Mouse (Mus musculus) embryo, embryonic 11.5 days (tissue): ENCODE data around the gene B4galt3.
A peak's percentile ranks its signal among the peaks of the same experiment; 100 is the strongest.

Experiments used
- DNase-seq: peaks from one replicate; pipeline ENCODE4 v3.0.0-alpha.2; 2012; ENCODE audit warnings: low read depth, low spot score

The B4galt3 gene

DNA sequence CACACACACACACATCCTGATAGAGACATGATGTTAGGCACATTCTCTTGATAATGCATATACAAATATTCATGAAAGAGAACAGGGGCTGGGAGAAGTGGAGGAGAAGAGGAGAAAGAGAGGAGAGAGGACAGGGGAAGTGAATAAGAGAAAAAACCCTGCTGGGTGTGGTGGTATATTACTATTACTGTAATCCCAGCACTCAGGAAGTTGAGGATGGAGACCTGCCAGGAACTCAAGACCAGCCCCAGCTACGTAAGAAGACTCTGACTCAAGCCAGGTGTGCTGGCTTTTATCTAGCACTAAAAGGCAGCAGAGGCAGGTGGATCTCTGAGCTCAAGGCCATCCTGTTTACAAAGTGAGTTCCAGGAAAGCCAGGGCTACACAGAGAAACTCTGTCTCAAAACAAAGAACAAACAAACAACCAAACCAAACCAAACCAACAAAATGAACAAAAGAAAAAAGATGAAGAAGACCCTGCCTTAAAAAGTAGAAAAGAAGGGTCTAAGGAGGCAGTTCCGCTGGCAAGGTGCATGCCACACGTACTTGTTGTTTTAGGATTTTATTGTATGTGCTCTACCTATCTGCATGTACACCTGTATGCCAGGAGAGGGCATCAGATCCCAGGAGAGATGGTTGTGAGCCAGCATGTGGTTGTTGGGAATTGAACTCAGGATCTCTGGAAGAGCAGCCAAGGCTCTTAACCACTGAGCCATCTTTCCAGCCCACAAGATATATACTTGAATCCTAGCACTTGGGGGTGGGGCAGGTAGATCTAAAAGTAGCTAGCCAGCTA lies 6.3 kb upstream of the B4galt3 start:
- DNase-seq, result no peak

DNA sequence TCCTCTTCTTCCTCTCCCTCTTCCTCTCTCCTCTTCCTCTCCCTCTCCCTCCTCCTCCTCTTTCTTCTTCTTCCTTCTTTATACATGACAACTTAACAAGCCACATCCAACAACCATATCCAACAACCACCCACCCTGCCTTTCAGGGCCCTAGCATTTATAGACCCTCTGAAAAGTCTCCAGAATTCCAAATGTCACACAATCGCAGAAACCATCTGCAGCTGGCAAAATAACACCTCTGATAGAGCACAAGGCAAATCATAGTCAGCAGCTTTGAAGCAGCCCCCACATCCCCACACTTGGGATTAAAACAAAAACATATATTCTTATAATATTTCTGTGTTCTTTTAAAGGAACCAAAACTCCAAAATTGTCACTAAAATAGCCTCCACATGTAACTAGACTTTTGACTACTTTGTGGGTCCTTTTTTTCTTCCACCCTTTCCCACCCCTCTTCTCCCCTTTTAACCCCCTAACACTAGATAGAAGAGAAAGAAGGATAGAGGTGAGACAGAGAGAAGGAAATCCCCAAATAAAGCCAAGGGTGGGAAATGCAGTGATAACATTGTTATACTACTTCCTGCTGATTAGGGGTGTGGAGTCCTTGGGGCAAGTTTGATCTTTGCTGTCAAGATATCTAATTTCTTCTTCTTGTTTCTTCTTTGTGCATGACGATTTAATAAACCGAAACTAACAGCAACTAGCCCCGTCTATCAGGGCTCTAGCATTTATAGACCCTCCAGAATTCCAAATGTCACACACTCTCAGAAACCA lies 4.0 kb upstream of the B4galt3 start:
- DNase-seq, result no peak

DNA sequence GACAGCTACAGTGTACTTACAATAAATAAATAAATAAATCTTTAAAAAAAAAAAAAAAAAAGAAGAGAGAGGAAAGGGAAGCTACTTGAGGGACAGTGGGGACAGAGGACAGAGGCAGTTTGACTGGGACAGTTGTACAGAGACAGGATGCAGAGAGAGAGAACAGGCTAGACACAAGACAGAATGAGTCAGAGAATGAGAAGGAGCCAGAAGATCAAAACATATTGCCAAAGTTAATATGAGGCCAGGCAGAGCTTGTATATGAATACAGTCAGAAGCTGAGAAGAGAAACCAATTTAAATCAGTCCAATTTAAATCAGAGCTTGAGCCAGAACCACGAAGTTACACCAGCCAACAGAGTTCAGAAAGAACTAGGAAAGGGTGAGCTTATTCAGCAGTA lies 1.8 kb upstream of the B4galt3 start:
- no peak for DNase-seq

DNA sequence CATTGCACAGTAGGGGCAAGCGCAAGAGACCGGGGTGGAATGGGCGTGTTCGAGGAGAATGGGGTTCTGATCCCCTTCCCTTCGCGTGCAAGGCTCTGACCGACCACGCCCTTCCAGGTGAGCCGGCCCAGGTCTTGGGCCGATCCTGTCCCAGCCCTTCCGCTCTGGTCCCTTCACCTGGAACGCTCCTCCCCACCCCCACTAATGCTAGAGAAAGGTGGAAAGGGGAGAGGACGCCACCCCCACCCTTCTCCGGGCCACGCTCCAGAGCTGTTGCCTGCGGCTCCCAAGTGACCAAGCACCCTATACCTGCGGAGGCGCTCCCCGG lies 409 bp downstream of the B4galt3 start:
- DNase-seq, result no peak

DNA sequence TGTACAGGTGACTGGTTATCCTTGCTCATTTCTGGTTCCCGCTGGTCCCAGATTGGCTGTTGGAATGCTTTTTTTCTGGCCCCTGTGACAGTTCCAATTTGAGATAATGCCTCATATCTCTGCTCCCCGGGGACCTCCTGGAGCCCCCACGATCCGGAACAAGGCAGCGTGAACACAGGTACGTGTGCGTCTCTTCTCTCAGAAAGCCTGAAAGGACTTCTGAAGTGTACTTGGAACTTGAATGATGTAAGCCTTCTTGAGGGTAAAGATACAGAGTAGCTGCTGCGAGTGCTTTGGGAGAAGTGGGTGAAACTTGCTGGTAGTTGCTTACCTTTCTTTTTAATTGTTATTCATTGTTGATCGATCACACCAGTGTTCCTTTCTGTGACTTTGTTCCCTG lies 1.1 kb downstream of the B4galt3 start:
- DNase-seq, result no peak

DNA sequence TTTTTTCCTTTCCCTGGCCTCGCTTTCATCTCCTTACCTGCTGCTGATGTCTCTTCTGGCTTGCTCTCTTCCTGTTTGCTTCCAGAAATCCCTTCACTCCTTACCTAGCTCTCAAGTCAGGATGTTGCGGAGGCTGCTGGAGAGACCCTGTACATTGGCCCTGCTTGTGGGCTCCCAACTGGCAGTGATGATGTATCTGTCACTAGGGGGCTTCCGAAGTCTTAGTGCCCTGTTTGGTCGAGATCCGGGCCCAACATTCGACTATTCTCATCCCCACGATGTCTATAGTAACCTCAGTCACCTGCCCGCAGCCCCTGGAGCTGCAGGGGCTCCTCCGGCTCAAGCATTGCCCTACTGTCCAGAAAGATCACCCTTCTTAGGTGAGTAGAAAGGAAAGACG lies 1.5 kb downstream of the B4galt3 start:
- DNase-seq, result no peak

DNA sequence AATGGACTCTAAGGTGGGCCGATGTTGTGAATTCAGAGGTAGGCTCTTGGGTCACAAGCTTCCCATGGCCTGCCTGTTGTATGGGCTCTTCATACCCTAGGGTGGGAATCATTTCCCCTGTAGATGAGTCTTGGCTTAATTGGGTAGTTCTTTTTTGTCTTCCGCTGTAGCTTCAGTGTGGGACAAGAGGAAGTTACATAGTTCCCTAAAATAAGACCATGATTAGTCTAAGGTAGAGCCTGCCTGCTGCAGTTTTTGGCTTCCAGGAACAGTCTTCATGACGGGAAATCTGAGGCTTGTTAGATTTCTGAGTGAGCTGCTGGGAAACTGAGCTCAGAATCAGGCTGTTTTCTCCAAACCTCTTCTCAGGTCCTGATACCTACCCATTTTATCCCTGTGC lies 2.0 kb downstream of the B4galt3 start:
- DNase-seq, result no peak

DNA sequence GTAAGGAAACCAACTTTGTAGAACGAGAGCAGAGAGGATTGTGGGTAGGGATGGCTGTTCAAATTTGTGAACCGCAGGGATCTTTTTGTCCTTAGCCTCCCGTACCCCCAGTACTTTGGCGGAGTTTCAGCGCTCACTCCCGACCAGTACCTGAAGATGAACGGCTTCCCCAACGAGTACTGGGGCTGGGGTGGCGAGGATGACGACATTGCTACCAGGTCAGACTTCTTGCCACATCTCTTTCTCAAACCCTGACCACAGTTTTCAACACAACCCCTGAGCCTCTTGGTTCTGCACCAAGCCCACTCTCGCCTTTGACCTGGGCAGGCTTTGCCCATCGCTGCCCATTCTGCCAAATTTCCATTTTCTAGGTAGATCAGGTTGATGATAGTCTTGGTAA lies 4.0 kb downstream of the B4galt3 start:
- no peak for DNase-seq

DNA sequence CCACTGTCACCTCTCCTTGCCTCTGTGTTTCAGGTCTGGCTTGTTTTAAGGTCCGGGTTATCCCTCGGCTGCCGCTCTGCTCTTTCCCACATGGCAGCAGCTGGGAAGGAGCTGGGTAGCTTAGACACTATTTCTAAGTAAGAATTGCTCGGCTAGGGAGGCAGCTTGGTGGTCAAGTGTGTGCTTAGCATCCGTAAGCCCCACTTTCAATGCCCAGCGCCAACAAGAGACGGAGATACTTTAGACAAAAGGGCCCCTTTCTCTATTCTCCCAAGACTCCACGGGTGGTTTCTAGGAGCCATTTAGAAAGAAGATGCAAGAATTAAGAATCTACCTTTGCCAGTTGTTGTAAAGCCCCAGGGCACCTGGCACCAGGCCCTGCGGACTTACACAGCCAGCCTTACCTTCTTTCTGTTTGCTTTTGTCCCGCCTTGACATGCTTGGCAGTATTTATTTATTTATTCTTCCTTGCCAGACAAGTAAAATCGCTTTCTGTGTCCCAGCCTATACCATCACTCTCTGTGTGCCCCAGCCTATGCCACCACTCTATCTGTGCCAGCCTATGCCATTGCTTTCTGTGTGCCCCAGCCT lies 5.1 kb downstream of the B4galt3 start:
- DNase-seq, result no peak

DNA sequence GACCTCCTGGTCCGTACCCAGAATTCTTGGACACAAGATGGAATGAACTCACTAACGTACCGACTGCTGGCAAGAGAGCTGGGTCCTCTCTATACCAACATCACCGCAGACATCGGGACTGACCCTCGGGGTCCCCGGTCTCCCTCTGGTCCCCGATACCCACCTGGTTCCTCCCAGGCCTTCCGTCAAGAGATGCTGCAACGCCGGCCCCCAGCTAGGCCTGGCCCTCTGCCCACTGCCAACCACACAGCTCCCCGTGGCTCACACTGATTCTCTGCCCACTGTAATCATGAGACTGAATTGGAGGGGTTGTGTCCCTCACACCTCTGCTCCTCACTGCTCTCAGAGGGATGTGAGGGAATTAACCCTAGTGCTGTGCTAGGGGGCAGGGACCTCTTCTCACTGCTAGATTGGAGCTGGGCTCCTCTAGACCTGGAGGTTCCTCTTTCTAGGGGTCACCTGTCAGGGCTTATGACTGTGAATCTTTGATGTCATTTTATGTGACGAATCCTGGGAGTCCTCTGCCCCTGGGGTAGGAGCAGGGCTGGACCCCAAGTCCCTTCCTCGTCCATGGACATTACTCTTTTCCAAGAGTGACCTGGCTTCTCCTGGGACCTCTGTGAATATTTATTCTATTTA lies 6.1 kb downstream of the B4galt3 start:
- no peak for DNase-seq

DNA sequence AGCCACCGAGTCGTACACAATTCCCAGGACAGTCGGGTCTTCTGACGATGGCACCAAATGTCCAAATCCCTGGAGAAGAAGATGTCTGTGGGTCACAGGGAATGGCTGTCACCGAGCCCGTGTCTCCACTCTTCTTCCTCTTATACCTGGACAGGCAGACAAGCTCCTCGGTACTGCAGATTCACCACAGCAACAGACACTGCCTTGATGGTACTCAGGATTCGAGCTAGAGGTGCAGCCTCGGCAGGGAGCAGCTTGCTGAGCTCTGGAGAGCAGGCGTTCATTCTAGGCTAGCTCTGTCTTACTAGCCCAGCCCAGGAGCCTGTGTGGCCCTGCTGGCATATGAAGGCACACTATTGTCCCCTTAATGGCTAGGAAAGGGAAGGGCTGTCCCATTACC lies 7.6 kb downstream of the B4galt3 start:
- no peak for DNase-seq

DNA sequence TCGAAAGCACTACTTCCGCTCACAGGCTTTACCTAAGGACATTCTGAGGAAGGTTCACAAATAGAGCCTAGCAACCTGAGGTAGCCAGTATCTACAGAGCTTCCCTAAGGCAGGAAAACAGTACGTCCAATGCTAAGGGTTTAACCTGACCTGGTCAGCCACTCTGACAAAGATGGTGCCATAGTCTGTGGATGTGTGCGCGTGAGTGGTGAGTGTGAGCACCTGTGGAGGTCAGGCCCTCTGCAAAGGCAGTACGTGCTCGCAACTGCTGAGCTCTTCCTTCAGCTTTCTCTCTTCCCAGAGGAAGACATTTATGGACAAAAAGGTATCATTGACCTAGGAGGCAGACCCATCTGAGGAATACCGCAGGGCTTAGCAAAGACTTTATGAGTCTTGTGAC lies 8.3 kb downstream of the B4galt3 start:
- DNase-seq, result no peak

DNA sequence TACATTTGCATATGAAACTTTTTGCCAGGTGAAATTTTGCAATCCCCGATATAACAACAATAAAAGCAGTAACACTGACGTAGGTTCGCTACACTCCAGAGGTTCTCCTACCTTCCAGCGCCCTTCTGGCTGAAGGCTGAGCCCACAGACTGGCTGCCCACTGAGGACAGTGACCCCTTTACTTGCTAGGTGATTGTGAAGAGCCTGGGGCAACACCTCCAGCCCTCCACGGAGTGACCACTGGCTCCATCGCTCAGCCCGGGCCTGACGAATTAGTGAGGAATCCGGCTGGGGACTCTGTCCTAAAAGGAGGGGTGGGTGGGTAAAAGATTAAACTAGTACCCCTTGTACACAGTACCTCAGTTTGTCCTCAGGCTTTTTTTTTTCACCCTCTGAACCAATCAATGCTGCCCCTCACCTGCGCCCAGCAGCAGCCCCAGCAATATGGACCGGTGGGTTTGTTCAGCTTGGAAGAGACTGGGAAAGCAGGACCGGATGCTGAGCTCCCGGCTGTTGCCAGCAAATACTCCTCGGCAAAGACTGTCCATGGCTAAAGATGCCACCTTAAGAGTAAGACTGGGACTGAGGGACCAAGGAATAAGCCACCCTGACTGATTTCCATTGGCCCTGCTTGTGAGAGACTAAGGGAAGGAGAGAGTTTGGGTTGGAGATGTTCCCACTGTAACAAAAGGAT lies 9.0 kb downstream of the B4galt3 start:
- no peak for DNase-seq

DNA sequence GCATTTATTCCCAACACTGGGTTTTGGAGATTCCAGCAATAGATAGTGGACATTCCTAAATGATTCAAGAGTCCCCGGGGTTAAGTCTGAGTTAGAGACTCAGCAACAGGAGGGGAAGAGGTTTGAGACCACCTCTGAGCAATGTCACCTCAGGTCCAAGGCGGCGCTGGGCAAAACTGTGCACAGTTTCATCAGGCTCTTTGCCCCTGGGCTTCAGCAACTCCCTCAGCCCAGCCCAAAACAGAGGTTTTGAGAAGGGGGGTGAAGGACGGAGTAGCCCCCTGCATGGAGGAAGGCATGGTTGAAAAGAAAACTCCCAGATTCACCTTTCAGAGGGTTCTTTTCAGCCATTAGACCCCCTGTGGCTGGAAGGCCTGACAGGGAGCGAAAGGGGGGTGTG lies 9.6 kb downstream of the B4galt3 start:
- DNase-seq, result no peak

DNA sequence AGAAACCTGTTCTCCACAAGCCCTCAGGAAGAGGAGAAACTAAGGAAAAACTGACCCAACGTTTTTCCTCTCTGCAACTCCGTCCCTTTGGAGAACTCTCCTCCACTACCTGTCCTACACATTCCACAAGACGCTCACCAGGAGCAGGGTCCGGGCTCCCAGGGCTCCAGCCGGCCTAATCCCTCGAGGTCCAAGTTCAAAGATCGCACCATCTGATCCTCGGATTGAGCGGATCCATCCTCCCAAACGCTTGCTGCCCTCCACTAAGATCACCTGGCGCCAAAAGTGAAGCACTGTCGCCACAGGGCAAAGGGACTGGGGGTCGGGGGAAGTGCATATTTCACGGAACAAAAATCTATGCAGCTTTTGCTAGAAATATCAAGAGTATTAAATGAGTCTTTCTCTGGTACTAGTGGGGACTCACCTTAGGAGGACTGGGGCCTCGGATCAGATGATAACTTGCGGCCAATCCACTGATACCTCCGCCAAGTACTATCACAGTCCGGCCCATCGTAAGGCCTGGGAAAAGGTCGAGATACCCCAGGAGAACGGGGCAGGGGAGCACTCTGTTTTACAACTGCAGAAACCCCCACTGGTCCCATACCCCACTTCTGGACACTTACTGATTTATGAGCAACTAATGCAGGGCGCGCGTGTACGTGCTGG lies 10.3 kb downstream of the B4galt3 start:
- DNase-seq, result no peak

DNA sequence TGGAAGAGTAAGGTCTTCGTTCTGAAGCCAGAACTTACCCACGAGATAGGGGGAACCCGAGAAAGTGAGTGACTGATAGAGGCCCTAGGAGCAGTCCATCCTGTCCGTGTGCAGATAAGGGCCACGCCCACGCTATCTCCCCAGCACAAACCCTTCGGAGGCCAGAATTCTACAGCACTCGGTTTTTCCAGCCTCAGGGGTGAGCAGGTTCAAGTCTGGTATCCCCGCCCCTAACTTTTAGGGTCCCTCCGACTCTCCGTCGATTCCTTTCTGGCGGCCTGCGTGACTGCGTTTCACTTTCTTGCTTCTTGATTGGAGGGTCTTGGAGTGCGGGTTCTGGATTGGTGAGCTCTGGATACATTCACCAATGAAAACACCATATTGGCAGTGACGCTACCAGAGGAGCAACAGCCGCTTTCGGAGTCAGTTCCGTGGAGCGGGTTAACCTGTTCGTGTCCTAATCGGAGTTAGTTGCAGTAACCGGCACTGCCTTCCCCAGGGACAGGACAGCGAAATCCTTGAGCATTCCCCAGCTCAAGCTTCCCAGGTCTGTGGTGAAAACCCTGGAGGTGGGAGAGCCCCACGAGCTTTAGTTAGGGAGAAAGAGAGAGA lies 10.9 kb downstream of the B4galt3 start, which contains the start of gene Ppox:
Gene Ppox (minus strand): TSS at position 271 of the 612 bp plus-strand sequence.
- DNase-seq, result peak; percentile 92

DNA sequence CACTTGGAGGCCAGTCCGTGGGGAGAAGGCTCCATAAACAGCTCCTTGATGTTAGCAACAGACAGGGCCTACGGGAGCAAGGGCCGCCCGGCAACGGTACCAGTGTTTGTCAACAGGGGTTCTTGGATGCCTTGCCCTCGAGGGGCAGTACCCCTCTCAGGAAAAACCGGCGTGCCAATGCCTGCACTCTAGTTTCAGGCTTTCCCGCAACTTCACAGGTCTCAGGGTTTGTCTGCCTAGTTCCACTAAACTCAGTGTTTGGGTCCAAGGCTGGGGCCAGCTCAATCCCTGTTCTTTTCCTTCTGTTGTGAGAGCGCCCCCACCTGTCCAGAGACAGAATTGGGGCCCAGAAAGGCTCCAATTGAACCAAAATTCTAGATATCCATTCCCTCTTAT lies 11.4 kb downstream of the B4galt3 start:
- peak; percentile 57 for DNase-seq

DNA sequence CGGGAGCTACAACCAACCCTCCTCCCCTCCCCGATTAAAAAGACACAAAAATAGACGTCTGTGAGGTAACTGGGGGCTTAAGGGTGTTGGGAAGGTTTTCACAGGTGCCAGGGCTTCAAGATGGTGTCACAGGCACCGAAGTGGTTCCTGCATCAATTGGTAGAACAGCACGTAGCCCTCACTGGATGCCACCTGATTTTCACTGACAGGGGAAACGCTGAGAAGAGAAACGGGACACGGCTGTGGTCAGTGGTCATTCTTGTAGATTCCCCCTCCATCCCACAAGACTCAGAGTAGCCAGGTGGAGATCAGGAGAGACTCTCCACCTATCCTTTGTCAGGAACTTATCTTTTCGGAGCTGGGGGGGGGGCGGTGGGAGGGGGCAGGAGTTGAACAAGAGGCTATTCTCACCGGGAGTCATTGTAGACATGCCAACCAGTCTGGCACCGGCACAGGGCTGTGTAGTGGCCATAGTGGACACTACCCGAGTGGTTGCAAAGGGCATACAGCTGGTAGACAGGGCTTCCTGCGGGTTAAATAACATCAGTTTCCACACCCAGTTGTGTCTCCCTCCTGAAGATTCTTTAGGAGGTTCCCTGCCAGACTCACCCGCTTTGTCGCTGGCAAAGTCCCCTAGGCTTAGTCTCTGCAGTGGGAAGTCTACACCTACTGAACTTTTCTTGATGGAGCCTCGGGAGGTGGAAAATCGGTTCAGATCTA lies 12.1 kb downstream of the B4galt3 start:
- no peak for DNase-seq

DNA sequence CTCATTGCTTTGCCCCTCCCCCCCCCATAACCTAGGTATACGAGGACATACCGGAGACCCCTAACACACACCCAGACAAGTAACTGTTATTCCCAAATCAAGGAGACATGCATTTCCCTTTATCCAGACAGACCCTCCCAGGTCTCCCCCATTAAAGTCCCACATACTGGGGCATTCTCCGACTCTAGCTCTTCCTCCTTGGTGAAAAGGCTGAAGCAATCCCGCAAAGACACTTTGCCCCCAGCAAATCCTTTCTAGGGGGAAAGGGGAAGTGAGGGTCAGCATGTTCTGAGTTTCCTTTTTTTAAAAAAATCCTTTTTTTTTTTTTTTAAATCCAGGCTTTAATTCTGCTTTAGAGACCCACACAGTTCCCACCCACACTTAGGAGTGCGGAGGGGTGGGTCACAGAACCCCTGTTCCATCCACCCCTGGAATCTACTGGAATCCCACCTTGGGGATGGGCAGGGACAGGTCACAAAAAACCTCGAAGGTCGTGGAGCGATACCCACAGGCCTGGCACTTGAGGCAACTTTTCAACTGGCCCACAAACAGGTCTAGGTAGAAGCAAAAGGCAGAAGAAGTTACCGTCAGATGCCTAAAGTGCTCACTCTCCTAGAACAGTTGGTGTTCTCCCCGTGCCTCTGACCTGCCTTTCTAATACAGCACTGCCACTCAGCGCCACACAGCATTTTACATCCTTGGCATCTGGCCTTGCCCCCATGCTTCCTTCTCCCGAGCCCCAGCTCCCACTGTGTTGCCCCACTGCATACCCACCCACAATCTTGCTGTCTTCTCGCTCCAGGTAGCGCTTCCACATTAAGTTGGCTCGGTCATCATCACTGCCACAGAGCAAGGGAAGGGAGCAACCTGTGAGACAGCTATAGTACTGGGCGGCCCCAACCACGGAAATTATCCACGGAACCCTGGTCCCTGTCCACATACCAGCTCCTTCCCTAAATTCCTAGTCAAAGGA lies 13.3 kb downstream of the B4galt3 start:
- DNase-seq, result no peak
